Mouse (Mus musculus) myocyte (in vitro differentiated cells): Measurements from ENCODE around the gene Rad51b.

Source experiments
- CEBPB ChIP-seq: IDR thresholded peaks from 2 replicates; pipeline ENCODE4 v1.6.1; 2011; ENCODE audit warnings: mild to moderate bottlenecking, moderate library complexity; ENCODE audit not compliant: poor library complexity, insufficient read depth, severe bottlenecking
- E2F4 ChIP-seq: IDR thresholded peaks from one replicate; pipeline ENCODE4 v1.6.1; 2011; ENCODE audit warnings: mild to moderate bottlenecking, control low read depth, moderate library complexity; ENCODE audit not compliant: insufficient read depth
- MYOG ChIP-seq, 3 experiments: IDR thresholded peaks; one replicate each; pipeline ENCODE4 v1.6.1; 2011; ENCODE audit warnings: control low read depth in 2 of 3, low read depth in 2 of 3, mild to moderate bottlenecking in 2 of 3; ENCODE audit not compliant: insufficient read length in 2 of 3, control insufficient read depth in 1 of 3, insufficient read depth in 1 of 3
- POLR2A ChIP-seq: IDR thresholded peaks from one replicate; pipeline ENCODE4 v1.6.1; 2011; ENCODE audit warnings: low read depth, mild to moderate bottlenecking, control low read depth, moderate library complexity; ENCODE audit not compliant: insufficient read length
- TCF12 ChIP-seq: IDR thresholded peaks from one replicate; pipeline ENCODE4 v1.6.1; 2011; ENCODE audit warnings: mild to moderate bottlenecking, control low read depth; ENCODE audit not compliant: poor library complexity, insufficient read depth, severe bottlenecking
- TCF3 ChIP-seq: IDR thresholded peaks from one replicate; pipeline ENCODE4 v1.6.1; 2011; ENCODE audit warnings: low read depth, control low read depth; ENCODE audit not compliant: insufficient read length
- USF1 ChIP-seq: IDR thresholded peaks from one replicate; pipeline ENCODE4 v1.6.1; 2011; ENCODE audit warnings: low read depth, mild to moderate bottlenecking, control low read depth, moderate library complexity

- TF ChIP-seq CEBPB (no peak), POLR2A (no peak), TCF3 (no peak), E2F4 (no peak), TCF12 (no peak), MYOG (IDR thresholded peaks at IDR 0.05; ENCODE audit: control insufficient read depth in 1 of 3, insufficient read depth in 1 of 3, insufficient read length in 2 of 3, low read depth in 2 of 3) (no peak), USF1 (no peak)
Observed at GRCm38 (mm10) chr12:79393636-79394035, 96.6 kb downstream of the Rad51b start.
